Mouse (Mus musculus): Measurements from ENCODE around the gene Ccdc88c.

- TF ChIP-seq CTCF (IDR thresholded peaks at IDR 0.05; ENCODE audit: control insufficient read depth, insufficient read depth, insufficient read length) (no peak), USF1 (IDR thresholded peaks at IDR 0.05; ENCODE audit: low read depth) (no peak), MYOD1 (IDR thresholded peaks at IDR 0.05; ENCODE audit: control insufficient read depth, insufficient read length, low read depth) (peak; percentile 96), MYOG (IDR thresholded peaks at IDR 0.05; ENCODE audit: control insufficient read depth, extremely low read depth, insufficient read length) (no peak)
Measured at GRCm38 (mm10) chr12:100983565-100983964, 45.3 kb downstream of the Ccdc88c start.

All from C2C12 (cell line).